ENCODE assay signal across 8 mouse cellular contexts in genomic region chr4:137387482-137388058, GRCm38 (mm10). TPM values are rescaled to one million over a fixed set of nuclear protein-coding genes. Genes with fewer than 3 reads are reported as not detected.
DNase-seq lines count a peak whose midpoint lies in the region; ATAC-seq and TF ChIP-seq lines count a peak whose summit lies in the region.

No protein-coding gene starts in this region.

- no peak for TF ChIP-seq CTCF in lung, embryonic 14.5 days (IDR thresholded peaks at IDR 0.05; ENCODE audit: low read depth)
- no peak for TF ChIP-seq CTCF in olfactory bulb, adult 2 months (IDR thresholded peaks at IDR 0.05; ENCODE audit: insufficient read depth, low read depth, low read length)

- no peaks in the 10 kb centered on the region for H3K27me3 ChIP-seq in lung, embryonic 14.5 days (ENCODE audit: insufficient read depth, low read length)
- no peaks in the 10 kb centered on the region for H3K27me3 ChIP-seq in embryonic facial prominence, embryonic 15.5 days
- no peaks in the 10 kb centered on the region for H3K27me3 ChIP-seq in limb, embryonic 15.5 days

- no peak for TF ChIP-seq POLR2A in olfactory bulb, adult 2 months (IDR thresholded peaks at IDR 0.05; ENCODE audit: insufficient read depth, low read depth, low read length)

- peak overlapping the region; percentile 77 for H3K9ac ChIP-seq in lung, embryonic 14.5 days
- H3K9ac ChIP-seq in embryonic facial prominence, embryonic 15.5 days: peak overlapping the region; percentile 68
- peak overlapping the region; percentile 85 for H3K9ac ChIP-seq in limb, embryonic 15.5 days

- peaks cover 5% of the 10 kb centered on the region for H3K4me1 ChIP-seq in lung, embryonic 14.5 days (ENCODE audit: insufficient read depth)
- peaks cover 9% of the 10 kb centered on the region; the same call in 1 of the 2 replicates for H3K4me1 ChIP-seq in embryonic facial prominence, embryonic 15.5 days
- H3K4me1 ChIP-seq in limb, embryonic 15.5 days: peaks cover 12% of the 10 kb centered on the region
- no peaks in the 10 kb centered on the region for H3K4me1 ChIP-seq in olfactory bulb, adult 2 months (ENCODE audit: control insufficient read depth, insufficient read depth, low read length)

- H3K9me3 ChIP-seq in lung, embryonic 14.5 days (ENCODE audit: low read depth, low read length): no peaks in the 10 kb centered on the region
- H3K9me3 ChIP-seq in embryonic facial prominence, embryonic 15.5 days (replicated peaks): no peaks in the 10 kb centered on the region
- H3K9me3 ChIP-seq in limb, embryonic 15.5 days: no peaks in the 10 kb centered on the region

- DNase-seq in lung, embryonic 14.5 days: no peak
- no peak for DNase-seq in lung, adult 18-20 months
- no peak for DNase-seq in urinary bladder, adult 2 months (ENCODE audit: low spot score)
- no peak for DNase-seq in left cerebral cortex, adult 11 months (ENCODE audit: low spot score)
- DNase-seq in urinary bladder, postnatal 36 days (ENCODE audit: low spot score in 2 of 2): no peak

- under 1% methylated on average over 20 of the region's 20 CpGs for WGBS in lung, embryonic 14.5 days
- under 1% methylated on average over 20 of the region's 20 CpGs for WGBS in embryonic facial prominence, embryonic 15.5 days
- WGBS in limb, embryonic 15.5 days: under 1% methylated on average over 20 of the region's 20 CpGs
- WGBS in olfactory bulb, adult 2 months: under 1% methylated on average over 20 of the region's 20 CpGs

- H3K4me2 ChIP-seq in lung, embryonic 14.5 days: peak overlapping the region; percentile 68
- peak overlapping the region; percentile 51 for H3K4me2 ChIP-seq in embryonic facial prominence, embryonic 15.5 days (replicated peaks)
- H3K4me2 ChIP-seq in limb, embryonic 15.5 days: peak overlapping the region; percentile 61

- peak overlapping the region; percentile 89 for H3K27ac ChIP-seq in lung, embryonic 14.5 days (ENCODE audit: low read depth)
- peak overlapping the region; percentile 93 for H3K27ac ChIP-seq in embryonic facial prominence, embryonic 15.5 days (replicated peaks)
- peak overlapping the region; percentile 91 for H3K27ac ChIP-seq in limb, embryonic 15.5 days
- H3K27ac ChIP-seq in olfactory bulb, adult 2 months (ENCODE audit: insufficient read depth, low read depth, low read length): peak overlapping the region; percentile 66

- ATAC-seq in lung, embryonic 14.5 days (ENCODE audit: insufficient read depth): no peak
- no peak; the same call in 1 of the 2 replicates for ATAC-seq in embryonic facial prominence, embryonic 15.5 days (ENCODE audit: insufficient number of reproducible peaks, low FRiP score, low TSS enrichment, low read depth)
- ATAC-seq in limb, embryonic 15.5 days (ENCODE audit: insufficient number of reproducible peaks, low FRiP score, low TSS enrichment, low read depth): no peak

- no peaks in the 10 kb centered on the region for H3K36me3 ChIP-seq in lung, embryonic 14.5 days (ENCODE audit: insufficient read depth)
- H3K36me3 ChIP-seq in embryonic facial prominence, embryonic 15.5 days: no peaks in the 10 kb centered on the region
- H3K36me3 ChIP-seq in limb, embryonic 15.5 days: peaks cover 5% of the 10 kb centered on the region; the same call in 1 of the 2 replicates

- H3K4me3 ChIP-seq in lung, embryonic 14.5 days (ENCODE audit: low read depth, low read length): peak overlapping the region; percentile 70
- H3K4me3 ChIP-seq in embryonic facial prominence, embryonic 15.5 days (replicated peaks): peak overlapping the region; percentile 76
- H3K4me3 ChIP-seq in limb, embryonic 15.5 days: peak overlapping the region; percentile 86
- peak overlapping the region; percentile 72 for H3K4me3 ChIP-seq in olfactory bulb, adult 2 months (ENCODE audit: insufficient read depth, low read depth, low read length)

RNA-seq across cellular contexts. Expression of gene Cela3a, which starts 22.0 kb away (rescaled TPM):
- polyA plus RNA-seq in lung, embryonic 14.5 days (2014; fragmentation: Nextera tagmentation; extraction: Ambion mirVana): not detected in 2 replicates
- not detected in 2 replicates for polyA plus RNA-seq in embryonic facial prominence, embryonic 15.5 days (2015; fragmentation: Nextera tagmentation; extraction: Ambion mirVana)
- polyA plus RNA-seq in limb, embryonic 15.5 days (2015; fragmentation: Nextera tagmentation; extraction: Ambion mirVana): not detected in 2 replicates
- polyA plus RNA-seq in olfactory bulb, adult 2 months (2012; ENCODE audit: insufficient read depth, insufficient read length, low replicate concordance, missing spikeins): not detected in 2 replicates
- polyA plus RNA-seq in urinary bladder, adult 2 months (2012; rRNA removed): not detected in 2 replicates

RNA-seq across cellular contexts. Expression of gene Cdc42, which starts 30.1 kb away (rescaled TPM):
- polyA plus RNA-seq in lung, embryonic 14.5 days (2014; fragmentation: Nextera tagmentation; extraction: Ambion mirVana): 690 and 693 TPM in 2 replicates
- 672 and 685 TPM in 2 replicates for polyA plus RNA-seq in embryonic facial prominence, embryonic 15.5 days (2015; fragmentation: Nextera tagmentation; extraction: Ambion mirVana)
- 721 and 737 TPM in 2 replicates for polyA plus RNA-seq in limb, embryonic 15.5 days (2015; fragmentation: Nextera tagmentation; extraction: Ambion mirVana)
- polyA plus RNA-seq in olfactory bulb, adult 2 months (2012; ENCODE audit: insufficient read depth, insufficient read length, low replicate concordance, missing spikeins): 274 TPM in 1 of 2 replicates, not detected in the other
- polyA plus RNA-seq in urinary bladder, adult 2 months (2012; rRNA removed): 326 and 339 TPM in 2 replicates

RNA-seq across cellular contexts. Expression of gene Cela3b, which starts 42.8 kb away (rescaled TPM):
- not detected in 2 replicates for polyA plus RNA-seq in lung, embryonic 14.5 days (2014; fragmentation: Nextera tagmentation; extraction: Ambion mirVana)
- polyA plus RNA-seq in embryonic facial prominence, embryonic 15.5 days (2015; fragmentation: Nextera tagmentation; extraction: Ambion mirVana): not detected in 2 replicates
- 0.70 TPM in 1 of 2 replicates, not detected in the other for polyA plus RNA-seq in limb, embryonic 15.5 days (2015; fragmentation: Nextera tagmentation; extraction: Ambion mirVana)
- polyA plus RNA-seq in olfactory bulb, adult 2 months (2012; ENCODE audit: insufficient read depth, insufficient read length, low replicate concordance, missing spikeins): not detected in 2 replicates
- 0.34 TPM in 1 of 2 replicates, not detected in the other for polyA plus RNA-seq in urinary bladder, adult 2 months (2012; rRNA removed)
